Mouse (Mus musculus): Measurements from ENCODE around the gene Fhod1. TPM values are rescaled to one million over a fixed set of nuclear protein-coding genes. Genes with fewer than 3 reads are reported as not detected.
"Not testable (repeated sequence)": the region's sequence is repeated elsewhere in the genome, so short reads cannot be mapped to it uniquely, and the experiment has no call there.

The Fhod1 gene
- polyA plus RNA-seq, 1 experiment from 2014 or later = 1.6 TPM

DNA sequence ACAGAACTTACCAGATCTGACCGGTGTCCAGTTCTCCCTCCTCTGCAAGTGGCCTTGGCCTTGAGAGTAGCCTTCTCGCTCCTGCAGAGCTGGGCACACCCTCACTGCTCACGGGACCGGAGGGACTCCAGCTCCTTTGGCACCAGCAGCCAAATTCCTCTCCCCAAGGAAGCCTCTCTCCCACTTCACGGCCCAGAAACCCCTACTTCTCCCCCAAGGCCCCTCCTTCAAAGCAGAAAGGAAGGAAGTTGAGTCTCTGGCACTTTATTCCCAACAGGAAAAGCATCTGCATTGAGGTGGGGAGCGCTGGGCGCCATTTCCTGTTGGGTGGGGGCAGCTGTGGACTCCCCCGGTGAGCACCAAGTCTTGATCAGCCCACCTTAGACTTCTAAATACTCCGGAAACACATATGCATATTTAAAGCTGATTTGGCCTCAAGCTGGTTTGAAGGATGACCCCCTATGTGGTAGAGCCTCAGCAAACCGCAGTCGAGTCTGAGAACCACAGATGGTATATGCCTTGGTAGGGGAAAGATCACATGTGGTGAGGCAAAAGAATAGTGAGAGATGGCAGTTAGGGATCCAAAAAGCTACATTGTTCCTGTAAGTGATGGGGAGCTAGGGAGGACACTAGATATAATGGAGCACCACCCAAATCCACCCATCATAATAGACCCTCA, 51.7 kb downstream of the Fhod1 start, which contains the start of gene Exoc3l:
Gene Exoc3l (minus strand): TSS at position 207 of the 679 bp plus-strand sequence.
- peak within 1 kb of the TSS; percentile 99; the same call in 1 of the 2 replicates for H3K4me3 ChIP-seq (ENCODE audit: low read depth, low read length)
- no peak within 1 kb of the TSS for H3K27ac ChIP-seq (ENCODE audit: low read depth, low read length)
- no peak for DNase-seq (ENCODE audit: low spot score, missing footprints)
- H3K9ac ChIP-seq (ENCODE audit: low read length) = peak within 1 kb of the TSS; percentile 31
- peaks cover 2% of the 10 kb centered on the region; the same call in 1 of the 2 replicates for H3K27me3 ChIP-seq (ENCODE audit: control insufficient read depth, insufficient read depth, low read length)
- no peak for ATAC-seq (ENCODE audit: low FRiP score)
- H3K4me1 ChIP-seq (ENCODE audit: control insufficient read depth, insufficient read depth, low read length) = peaks cover 11% of the 10 kb centered on the region
- WGBS = 68% methylated on average over 11 of the region's 11 CpGs
- peak within 1 kb of the TSS; percentile 94 for H3K4me2 ChIP-seq
- peaks cover 10% of the 10 kb centered on the region for H3K36me3 ChIP-seq (ENCODE audit: control insufficient read depth, insufficient read depth, low read length)
- no peaks in the 10 kb centered on the region for H3K9me3 ChIP-seq (ENCODE audit: control insufficient read depth, low read length)

DNA sequence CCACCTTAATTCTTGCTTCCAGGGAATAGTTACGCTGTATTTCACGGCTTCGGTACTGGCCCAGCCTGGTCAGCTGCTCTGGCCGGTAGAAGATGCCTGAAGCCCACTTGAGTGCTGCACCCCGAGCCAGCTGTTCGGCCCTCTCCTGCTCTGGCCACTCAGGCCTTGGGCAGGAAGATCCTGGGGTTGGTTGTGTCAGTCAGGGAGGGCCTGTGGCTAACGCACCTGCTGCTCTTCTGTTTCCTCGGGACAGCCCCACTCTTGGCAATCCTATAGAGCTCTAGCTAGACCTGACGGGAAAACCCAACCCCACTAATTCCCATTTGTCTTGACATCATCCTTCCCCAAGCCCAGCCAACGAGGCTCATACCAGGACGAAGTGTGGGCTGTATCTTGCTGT, 52.5 kb downstream of the Fhod1 start:
- DNase-seq (ENCODE audit: low spot score, missing footprints) (no peak), ATAC-seq (ENCODE audit: low FRiP score) (no peak)
- WGBS = 75% methylated on average over 11 of the region's 11 CpGs
- no peak overlapping the region for H3K4me3 ChIP-seq (ENCODE audit: low read depth, low read length)
- peaks cover 8% of the 10 kb centered on the region for H3K27me3 ChIP-seq (ENCODE audit: control insufficient read depth, insufficient read depth, low read length)
- peak overlapping the region; percentile 12; the same call in 1 of the 2 replicates for H3K9ac ChIP-seq (ENCODE audit: low read length)
- H3K4me1 ChIP-seq (ENCODE audit: control insufficient read depth, insufficient read depth, low read length) = peaks cover 15% of the 10 kb centered on the region
- H3K36me3 ChIP-seq (ENCODE audit: control insufficient read depth, insufficient read depth, low read length) = peaks cover 7% of the 10 kb centered on the region; the same call in 1 of the 2 replicates
- no peaks in the 10 kb centered on the region for H3K9me3 ChIP-seq (ENCODE audit: control insufficient read depth, low read length)
- H3K27ac ChIP-seq (ENCODE audit: low read depth, low read length) = no peak overlapping the region
- no peak overlapping the region for H3K4me2 ChIP-seq

DNA sequence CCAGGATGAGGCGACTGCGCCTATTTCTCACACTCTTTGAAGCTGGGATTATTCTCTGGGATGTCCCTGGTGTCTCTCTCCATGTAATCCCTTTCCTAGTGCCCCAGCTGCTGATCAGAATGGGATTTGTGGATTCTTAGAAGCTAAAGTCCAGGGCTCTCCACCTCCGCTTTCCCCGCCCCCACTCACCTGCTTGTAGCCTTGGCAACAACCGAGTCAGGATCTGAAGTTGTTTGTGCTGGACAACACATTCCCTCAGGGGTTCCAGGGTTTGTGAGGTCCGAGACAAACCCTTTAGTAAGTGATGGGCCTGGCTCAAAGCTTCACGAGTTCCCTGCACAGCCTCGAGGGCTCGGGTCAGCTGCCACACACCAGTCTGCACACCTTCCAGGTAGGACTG, 53.0 kb downstream of the Fhod1 start:
- ATAC-seq (ENCODE audit: low FRiP score) = no peak
- Histone ChIP-seq H3K4me1 (ENCODE audit: control insufficient read depth, insufficient read depth, low read length) (peaks cover 19% of the 10 kb centered on the region), H3K9ac (ENCODE audit: low read length) (no peak overlapping the region), H3K4me3 (ENCODE audit: low read depth, low read length) (no peak overlapping the region), H3K4me2 (no peak overlapping the region), H3K36me3 (ENCODE audit: control insufficient read depth, insufficient read depth, low read length) (peaks cover 4% of the 10 kb centered on the region; the same call in 1 of the 2 replicates), H3K27me3 (ENCODE audit: control insufficient read depth, insufficient read depth, low read length) (peaks cover 13% of the 10 kb centered on the region), H3K9me3 (ENCODE audit: control insufficient read depth, low read length) (no peaks in the 10 kb centered on the region), H3K27ac (ENCODE audit: low read depth, low read length) (no peak overlapping the region)
- WGBS = 60% methylated on average over 9 of the region's 9 CpGs
- DNase-seq (ENCODE audit: low spot score, missing footprints) = no peak

DNA sequence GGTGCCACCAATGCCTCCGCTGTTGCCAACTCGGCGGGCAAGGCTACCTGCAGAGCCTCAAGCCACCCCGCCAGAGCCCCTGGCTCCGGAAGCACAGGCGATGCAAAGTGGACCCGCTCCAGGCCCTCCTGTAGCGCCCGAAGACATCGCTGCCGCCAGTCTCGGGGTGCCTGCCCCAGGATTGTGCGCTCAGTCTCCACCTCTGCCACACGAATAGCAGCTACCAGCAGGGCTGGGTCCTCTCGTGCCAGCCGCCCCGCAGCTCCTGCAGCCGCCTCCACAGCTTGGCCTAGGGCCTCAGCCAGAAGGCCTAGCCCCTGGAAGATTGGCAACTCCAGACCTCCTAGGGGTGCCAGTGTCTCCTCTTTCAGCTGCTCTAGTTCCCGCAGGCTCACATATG, 54.3 kb downstream of the Fhod1 start:
- no peak for ATAC-seq (ENCODE audit: low FRiP score)
- Histone ChIP-seq H3K36me3 (ENCODE audit: control insufficient read depth, insufficient read depth, low read length) (no peaks in the 10 kb centered on the region), H3K4me2 (no peak overlapping the region), H3K27me3 (ENCODE audit: control insufficient read depth, insufficient read depth, low read length) (peaks cover 15% of the 10 kb centered on the region), H3K27ac (ENCODE audit: low read depth, low read length) (no peak overlapping the region), H3K9ac (ENCODE audit: low read length) (no peak overlapping the region), H3K4me3 (ENCODE audit: low read depth, low read length) (no peak overlapping the region), H3K9me3 (ENCODE audit: control insufficient read depth, low read length) (no peaks in the 10 kb centered on the region), H3K4me1 (ENCODE audit: control insufficient read depth, insufficient read depth, low read length) (peaks cover 14% of the 10 kb centered on the region)
- 71% methylated on average over 19 of the region's 19 CpGs for WGBS
- no peak for DNase-seq (ENCODE audit: low spot score, missing footprints)

DNA sequence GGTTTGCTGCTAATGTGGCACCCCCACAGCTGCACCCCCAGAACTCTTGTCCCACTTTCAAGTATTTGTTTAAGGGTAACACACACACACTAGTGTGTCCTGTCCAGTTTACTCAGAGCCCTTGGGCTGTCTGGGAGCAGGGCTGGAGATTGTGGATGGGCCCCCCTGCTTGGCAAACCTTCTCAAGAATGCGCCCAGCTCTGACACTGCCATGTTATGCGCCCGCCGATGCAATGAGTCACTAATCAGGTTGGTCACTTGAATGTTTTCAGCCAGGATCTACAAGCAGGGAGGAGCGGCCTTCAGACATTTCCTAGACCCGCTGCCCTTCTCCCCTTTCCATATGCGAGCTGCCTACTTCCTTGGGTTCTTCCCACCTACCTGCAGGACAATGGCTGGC, 55.3 kb downstream of the Fhod1 start:
- Histone ChIP-seq H3K9me3 (ENCODE audit: control insufficient read depth, low read length) (no peaks in the 10 kb centered on the region), H3K27ac (ENCODE audit: low read depth, low read length) (no peak overlapping the region), H3K27me3 (ENCODE audit: control insufficient read depth, insufficient read depth, low read length) (peaks cover 15% of the 10 kb centered on the region), H3K4me1 (ENCODE audit: control insufficient read depth, insufficient read depth, low read length) (peaks cover 16% of the 10 kb centered on the region), H3K9ac (ENCODE audit: low read length) (no peak overlapping the region), H3K4me3 (ENCODE audit: low read depth, low read length) (no peak overlapping the region), H3K36me3 (ENCODE audit: control insufficient read depth, insufficient read depth, low read length) (no peaks in the 10 kb centered on the region), H3K4me2 (no peak overlapping the region)
- no peak for ATAC-seq (ENCODE audit: low FRiP score)
- WGBS = 77% methylated on average over 7 of the region's 7 CpGs
- DNase-seq (ENCODE audit: low spot score, missing footprints) = no peak

DNA sequence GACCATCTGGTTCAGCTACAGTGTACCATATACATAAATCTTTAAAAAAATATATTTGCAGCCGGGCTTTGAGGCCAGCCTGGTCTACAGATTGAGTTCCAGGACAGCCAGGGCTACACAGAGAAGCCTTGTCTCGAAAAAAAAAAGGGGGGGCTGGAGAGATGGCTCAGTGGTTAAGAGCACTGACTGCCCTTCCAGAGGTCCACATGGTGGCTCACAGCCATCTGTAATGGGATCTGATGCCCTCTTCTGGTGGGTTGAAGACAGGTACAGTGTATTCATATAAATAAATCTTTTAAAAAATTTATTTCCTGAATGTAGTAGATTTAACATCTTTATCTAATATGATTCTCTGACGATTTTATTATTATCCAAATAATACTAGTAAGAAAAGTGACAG, 56.0 kb downstream of the Fhod1 start:
- DNase-seq (ENCODE audit: low spot score, missing footprints); H3K4me3 ChIP-seq (ENCODE audit: low read depth, low read length); H3K9ac ChIP-seq (ENCODE audit: low read length); H3K9me3 ChIP-seq (ENCODE audit: control insufficient read depth, low read length); H3K27ac ChIP-seq (ENCODE audit: low read depth, low read length); H3K36me3 ChIP-seq (ENCODE audit: control insufficient read depth, insufficient read depth, low read length); H3K4me2 ChIP-seq; ATAC-seq (ENCODE audit: low FRiP score): not testable (repeated sequence)
- Histone ChIP-seq H3K27me3 (ENCODE audit: control insufficient read depth, insufficient read depth, low read length) (peaks cover 15% of the 10 kb centered on the region), H3K4me1 (ENCODE audit: control insufficient read depth, insufficient read depth, low read length) (peaks cover 16% of the 10 kb centered on the region)
- 75% methylated on average over 3 of the region's 3 CpGs for WGBS

DNA sequence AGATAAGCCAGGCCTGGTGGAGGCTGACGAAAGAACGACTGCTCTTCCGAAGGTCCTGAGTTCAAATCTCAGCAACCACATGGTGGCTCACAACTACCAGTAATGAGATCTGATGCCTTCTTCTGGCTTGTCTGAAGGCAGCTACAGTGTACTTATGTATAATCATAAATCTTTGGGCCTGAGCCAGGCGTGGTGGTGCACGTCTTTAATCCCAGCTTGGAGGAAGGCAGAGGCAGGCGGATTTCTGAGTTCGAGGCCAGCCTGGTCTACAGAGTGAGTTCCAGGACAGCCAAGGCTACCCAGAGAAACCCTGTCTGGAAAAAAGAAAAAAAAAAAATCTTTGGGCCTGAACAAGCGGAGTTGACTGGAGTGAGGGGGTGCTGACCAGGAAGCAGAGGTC, 56.4 kb downstream of the Fhod1 start:
- not testable (repeated sequence) for H3K27ac ChIP-seq (ENCODE audit: low read depth, low read length); H3K9me3 ChIP-seq (ENCODE audit: control insufficient read depth, low read length); ATAC-seq (ENCODE audit: low FRiP score); H3K9ac ChIP-seq (ENCODE audit: low read length); H3K36me3 ChIP-seq (ENCODE audit: control insufficient read depth, insufficient read depth, low read length); H3K4me3 ChIP-seq (ENCODE audit: low read depth, low read length); H3K4me2 ChIP-seq; DNase-seq (ENCODE audit: low spot score, missing footprints)
- WGBS = 85% methylated on average over 8 of the region's 8 CpGs
- Histone ChIP-seq H3K4me1 (ENCODE audit: control insufficient read depth, insufficient read depth, low read length) (peaks cover 20% of the 10 kb centered on the region), H3K27me3 (ENCODE audit: control insufficient read depth, insufficient read depth, low read length) (peaks cover 15% of the 10 kb centered on the region)

DNA sequence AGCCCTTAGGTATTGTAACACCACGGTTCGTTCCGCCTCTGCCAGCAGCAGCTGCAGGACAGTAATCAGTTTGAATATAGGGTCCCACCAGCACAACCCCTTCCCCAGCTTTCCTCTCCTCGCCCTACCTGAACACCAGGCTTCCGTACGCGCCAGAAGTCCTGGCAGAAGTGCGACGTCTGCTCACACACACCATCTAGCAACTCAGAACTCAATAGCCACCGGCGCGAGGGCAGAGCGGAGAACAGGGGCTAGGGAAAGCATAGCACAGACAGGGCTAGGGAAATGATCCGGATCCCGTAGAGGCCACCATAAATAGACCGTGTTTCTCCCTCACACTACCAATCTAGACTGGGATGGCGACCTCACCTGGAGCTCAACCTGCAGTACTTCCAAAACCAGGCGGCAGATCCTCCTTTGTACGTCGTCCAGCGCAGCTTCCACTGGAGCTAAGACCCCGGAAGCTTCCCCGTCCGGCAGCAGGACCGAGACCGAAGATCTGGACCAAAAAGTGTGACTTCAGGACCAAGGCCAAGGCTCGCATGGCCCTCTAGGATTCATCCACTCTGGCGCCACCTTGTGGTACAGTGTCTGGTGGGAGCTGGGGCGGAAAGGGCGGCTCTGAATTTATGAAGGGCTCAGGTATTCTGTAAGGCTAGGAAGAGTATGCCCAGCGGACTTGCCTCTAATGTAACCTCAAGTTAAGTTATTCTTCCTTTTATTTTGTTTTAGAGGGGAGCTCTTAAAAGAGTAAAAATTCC, 57.0 kb downstream of the Fhod1 start:
- Histone ChIP-seq H3K4me3 (ENCODE audit: low read depth, low read length) (peak overlapping the region; percentile 40), H3K27ac (ENCODE audit: low read depth, low read length) (no peak overlapping the region), H3K36me3 (ENCODE audit: control insufficient read depth, insufficient read depth, low read length) (no peaks in the 10 kb centered on the region), H3K4me1 (ENCODE audit: control insufficient read depth, insufficient read depth, low read length) (peaks cover 22% of the 10 kb centered on the region), H3K9ac (ENCODE audit: low read length) (peak overlapping the region; percentile 24; the same call in 1 of the 2 replicates), H3K4me2 (peak overlapping the region; percentile 74), H3K27me3 (ENCODE audit: control insufficient read depth, insufficient read depth, low read length) (peaks cover 15% of the 10 kb centered on the region), H3K9me3 (ENCODE audit: control insufficient read depth, low read length) (no peaks in the 10 kb centered on the region)
- no peak for ATAC-seq (ENCODE audit: low FRiP score)
- 6% methylated on average over 31 of the region's 31 CpGs for WGBS
- peak; percentile 99 for DNase-seq (ENCODE audit: low spot score, missing footprints)
